In genomic region chr8:95080381-95081341, GRCm38 (mm10) we compare ENCODE assay signal across 8 mouse cellular contexts. TPM values are rescaled to one million over a fixed set of nuclear protein-coding genes. Genes with fewer than 3 reads are reported as not detected.
DNase-seq lines count a peak whose midpoint lies in the region; ATAC-seq lines count a peak whose summit lies in the region.

TSS of gene Katnb1 (plus strand) at chr8:95081186.

- peaks cover 11% of the 10 kb centered on the region; the same call in 1 of the 2 replicates for H3K27me3 ChIP-seq in hindbrain, embryonic 12.5 days

- H3K4me2 ChIP-seq in hindbrain, embryonic 12.5 days (replicated peaks), result peak within 1 kb of the TSS; percentile 81

- H3K4me1 ChIP-seq in hindbrain, embryonic 12.5 days, result peaks cover 19% of the 10 kb centered on the region

- WGBS in hindbrain, embryonic 12.5 days, result under 1% methylated on average over 47 of the region's 47 CpGs

- peak within 1 kb of the TSS; percentile 76 for H3K27ac ChIP-seq in hindbrain, embryonic 12.5 days

- ATAC-seq in hindbrain, embryonic 12.5 days (ENCODE audit: low FRiP score), result peak; percentile 98

- peak within 1 kb of the TSS; percentile 87 for H3K4me3 ChIP-seq in hindbrain, embryonic 12.5 days

- peak; percentile 99 for DNase-seq in NIH3T3 (ENCODE audit: low read depth)
- peak; percentile 98 to 99 for DNase-seq in cerebellum, postnatal 10 days
- DNase-seq in frontal cortex, postnatal 10 days (ENCODE audit: low spot score in 2 of 2), result peak; percentile 97 to 99
- peak; percentile 97 to 100 for DNase-seq in layer of hippocampus, postnatal 14 days (ENCODE audit: low spot score in 2 of 2)
- peak; percentile 97 for DNase-seq in lung, postnatal 14 days
- DNase-seq in retina, adult 2 months (ENCODE audit: low read depth, low spot score), result peak; percentile 99
- peak; percentile 98 to 99 for DNase-seq in thymus, postnatal 36 days

- peak within 1 kb of the TSS; percentile 89 for H3K9ac ChIP-seq in hindbrain, embryonic 12.5 days

- H3K9me3 ChIP-seq in hindbrain, embryonic 12.5 days (replicated peaks), result no peaks in the 10 kb centered on the region

- peaks cover 27% of the 10 kb centered on the region for H3K36me3 ChIP-seq in hindbrain, embryonic 12.5 days

RNA-seq across cellular contexts. Expression of gene Katnb1, which starts in this region (rescaled TPM):
- polyA plus RNA-seq in hindbrain, embryonic 12.5 days (2016; fragmentation: Nextera tagmentation; extraction: Ambion mirVana), result 36.2 and 39.4 TPM in 2 replicates
- total RNA-seq in layer of hippocampus, postnatal 14 days (2021), result 10 to 100 TPM; 38.7 to 46.0 TPM

Comparison
In these comparisons a context has a peak if more than half of its experiments do, and no peak if none do; other contexts are left out.
1. Peak in every context shown above with its lines: DNase-seq, ATAC-seq, H3K4me3 ChIP-seq and H3K27ac ChIP-seq.